Mouse (Mus musculus) forebrain, embryonic 12.5 days (tissue): ENCODE data around the gene Spon2. TPM values are rescaled to one million over a fixed set of nuclear protein-coding genes. Genes with fewer than 3 reads are reported as not detected.

Source experiments
- polyA plus RNA-seq: library from polyadenylated mRNA; unstranded; fragments of >200 nt; fragmentation: Nextera tagmentation; extraction: Ambion mirVana; gene quantifications from 2 replicates; pipeline ENCODE4 v1.2.1, GENCODE M21; 2016

The Spon2 gene
- polyA plus RNA-seq, 1 experiment from 2014 or later = 2.0 TPM

Other genes with a start within 250 kb of the Spon2 start
- gene Ywhah, start 199.6 kb downstream of the Spon2 start, polyA plus RNA-seq = 453 and 463 TPM in 2 replicates
- gene Slc5a1, start 114.2 kb downstream of the Spon2 start, polyA plus RNA-seq = not detected in 2 replicates
- gene Ctbp1, start 56.5 kb upstream of the Spon2 start, polyA plus RNA-seq = 545 and 552 TPM in 2 replicates
- gene Maea, start 117.1 kb upstream of the Spon2 start, polyA plus RNA-seq = 114 and 115 TPM in 2 replicates
- 8.0 and 9.0 TPM in 2 replicates for gene Uvssa, start 160.1 kb upstream of the Spon2 start, polyA plus RNA-seq
- gene Nkx1-1, start 215.5 kb upstream of the Spon2 start, polyA plus RNA-seq = not detected in 2 replicates